In the genomic region with DNA sequence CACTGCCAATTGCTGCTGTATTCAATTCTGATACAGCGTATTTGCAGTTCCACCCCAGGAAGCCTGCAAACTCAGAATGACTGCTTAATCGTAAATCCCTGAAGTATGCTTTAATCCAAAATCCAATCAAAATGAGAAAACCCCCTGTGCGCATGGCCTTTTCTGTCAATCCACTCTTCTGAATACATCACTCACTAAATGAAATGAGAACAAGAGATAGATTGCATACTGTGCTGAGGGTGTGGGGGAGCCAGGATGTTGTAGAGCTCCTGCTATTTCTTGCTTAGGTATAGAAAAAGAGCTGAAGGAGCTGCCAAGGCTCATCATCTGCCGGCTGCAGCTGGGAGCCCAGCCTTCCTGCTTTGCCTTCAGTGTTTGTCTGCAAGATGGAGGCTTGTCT, we compare ENCODE assay signal across 22 mouse cellular contexts. TPM values are rescaled to one million over a fixed set of nuclear protein-coding genes. Genes with fewer than 3 reads are reported as not detected.
DNase-seq lines count a peak whose midpoint lies in the region; ATAC-seq and TF ChIP-seq lines count a peak whose summit lies in the region.
"Had no signal": no experiment of that assay in that cellular context is flagged by ENCODE, and none has a peak within 500 bp of the region (broad histone marks: within the 10 kb centered on the region; RNA-seq: fewer than 3 reads in every experiment).

No protein-coding gene starts in this region.

- H3K4me2 ChIP-seq in forebrain, embryonic 16.5 days (ENCODE audit: low read length), result peak overlapping the region; percentile 28; the same call in 1 of the 2 replicates
- no peak overlapping the region for H3K4me2 ChIP-seq in hindbrain, postnatal 0 days (ENCODE audit: low read depth, low read length)
- H3K4me2 ChIP-seq in neural tube, embryonic 15.5 days, result no peak overlapping the region
- H3K4me2 ChIP-seq: limb, embryonic 12.5 days; stomach, embryonic 15.5 days had no signal

- 14% methylated on average over 4 of the region's 4 CpGs for WGBS in forebrain, embryonic 16.5 days
- 38% methylated on average over 4 of the region's 4 CpGs for WGBS in hindbrain, postnatal 0 days
- WGBS in neural tube, embryonic 15.5 days, result 56% methylated on average over 4 of the region's 4 CpGs

- intact Hi-C loops in left cerebral cortex, postnatal 25 days (cut with DNase I), result no loop called here
- intact Hi-C loops in left cerebral cortex, postnatal 4 days (cut with DNase I), result no loop called here

- ATAC-seq in forebrain, embryonic 16.5 days, result peak; percentile 63; the same call in 1 of the 2 replicates
- ATAC-seq in hindbrain, postnatal 0 days, result peak; percentile 47
- 0 out of 2 replicates have a peak, but pooled peaks have one; percentile 41 for ATAC-seq in neural tube, embryonic 15.5 days (ENCODE audit: low FRiP score)
- ATAC-seq: CD4-positive, CD25-positive, alpha-beta regulatory T cell, adult 4 months had no signal

- H3K27ac ChIP-seq in forebrain, embryonic 16.5 days (ENCODE audit: low read length), result 0 out of 2 replicates have a peak overlapping the region, but pooled peaks have one; percentile 11
- peak overlapping the region; percentile 36; the same call in 1 of the 2 replicates for H3K27ac ChIP-seq in hindbrain, postnatal 0 days
- H3K27ac ChIP-seq in neural tube, embryonic 15.5 days (replicated peaks), result no peak overlapping the region
- H3K27ac ChIP-seq: limb, embryonic 12.5 days; liver, embryonic 14.5 days; stomach, embryonic 15.5 days had no signal

- H3K4me1 ChIP-seq in forebrain, embryonic 16.5 days (replicated peaks; ENCODE audit: control insufficient read depth, insufficient read depth, low read length), result 0 out of 2 replicates have a peak, but pooled peaks cover 4% of the 10 kb centered on the region
- no peaks in the 10 kb centered on the region for H3K4me1 ChIP-seq in hindbrain, postnatal 0 days (ENCODE audit: insufficient read depth, low read length)
- H3K4me1 ChIP-seq in neural tube, embryonic 15.5 days, result peaks cover 11% of the 10 kb centered on the region
- H3K4me1 ChIP-seq: limb, embryonic 12.5 days; megakaryocyte, embryonic 14.5 days; stomach, embryonic 15.5 days had no signal

- H3K9ac ChIP-seq in forebrain, embryonic 16.5 days (replicated peaks; ENCODE audit: low read depth, low read length), result 0 out of 2 replicates have a peak overlapping the region, but pooled peaks have one; percentile 7
- no peak overlapping the region for H3K9ac ChIP-seq in hindbrain, postnatal 0 days (replicated peaks; ENCODE audit: low read length)
- H3K9ac ChIP-seq in neural tube, embryonic 15.5 days (replicated peaks), result no peak overlapping the region
- H3K9ac ChIP-seq: limb, embryonic 12.5 days; liver, embryonic 14.5 days; stomach, embryonic 15.5 days had no signal

- DNase-seq in left cerebral cortex, postnatal 25 days (ENCODE audit: low spot score in 2 of 2), result peak; percentile 6 to 18
- no peak for DNase-seq in left cerebral cortex, postnatal 4 days
- DNase-seq in hindbrain, postnatal 0 days (ENCODE audit: low spot score), result peak; percentile 47
- DNase-seq in heart, postnatal 4 days, result no peak
- DNase-seq in T-cell, adult 2 months (ENCODE audit: low spot score), result no peak
- DNase-seq: adrenal gland, adult 8-10 months; cerebellum, adult 2 months; gastrocnemius, postnatal 25 days; kidney, adult 9 months; lung, postnatal 10 days; spleen, adult 18-20 months; thymus, postnatal 25 days had no signal

- H3K9me3 ChIP-seq in forebrain, embryonic 16.5 days (ENCODE audit: control insufficient read depth, low read length), result no peaks in the 10 kb centered on the region
- H3K9me3 ChIP-seq in hindbrain, postnatal 0 days (ENCODE audit: low read length), result no peaks in the 10 kb centered on the region
- H3K9me3 ChIP-seq in neural tube, embryonic 15.5 days (replicated peaks), result no peaks in the 10 kb centered on the region
- H3K9me3 ChIP-seq: limb, embryonic 12.5 days; stomach, embryonic 15.5 days had no signal

- TF ChIP-seq CTCF in hindbrain, postnatal 0 days (IDR thresholded peaks at IDR 0.05; ENCODE audit: low read depth), result no peak

- H3K27me3 ChIP-seq in forebrain, embryonic 16.5 days (replicated peaks; ENCODE audit: control insufficient read depth, insufficient read depth, low read length), result no peaks in the 10 kb centered on the region
- H3K27me3 ChIP-seq in hindbrain, postnatal 0 days (ENCODE audit: insufficient read depth, low read length), result no peaks in the 10 kb centered on the region
- no peaks in the 10 kb centered on the region for H3K27me3 ChIP-seq in neural tube, embryonic 15.5 days (replicated peaks)
- H3K27me3 ChIP-seq: limb, embryonic 12.5 days; megakaryocyte, embryonic 14.5 days; stomach, embryonic 15.5 days had no signal

- no peak overlapping the region for H3K4me3 ChIP-seq in forebrain, embryonic 16.5 days (replicated peaks; ENCODE audit: low read length)
- no peak overlapping the region for H3K4me3 ChIP-seq in hindbrain, postnatal 0 days (ENCODE audit: low read length)
- H3K4me3 ChIP-seq in neural tube, embryonic 15.5 days (replicated peaks), result no peak overlapping the region
- H3K4me3 ChIP-seq: limb, embryonic 12.5 days; stomach, embryonic 15.5 days had no signal

- H3K36me3 ChIP-seq in forebrain, embryonic 16.5 days (ENCODE audit: control insufficient read depth, insufficient read depth), result no peaks in the 10 kb centered on the region
- H3K36me3 ChIP-seq in hindbrain, postnatal 0 days (ENCODE audit: insufficient read depth, low read length), result no peaks in the 10 kb centered on the region
- H3K36me3 ChIP-seq in neural tube, embryonic 15.5 days, result no peaks in the 10 kb centered on the region
- H3K36me3 ChIP-seq: limb, embryonic 12.5 days; stomach, embryonic 15.5 days had no signal

RNA-seq across cellular contexts. Expression of a gene that starts 46.5 kb away (rescaled TPM):
- under 1 TPM in 1 of 2 experiments, not detected in 1; 0.11 TPM for total RNA-seq in left cerebral cortex, postnatal 25 days (2021)
- total RNA-seq in left cerebral cortex, postnatal 4 days (2021), result under 1 TPM; 0.24 to 0.30 TPM
- polyA plus RNA-seq in forebrain, embryonic 16.5 days (2015; fragmentation: Nextera tagmentation; extraction: Ambion mirVana), result not detected in 2 replicates
- 0.40 and 1.2 TPM in 2 replicates for total RNA-seq in hindbrain, postnatal 0 days (2014; rRNA removed)
- 0.24 and 0.34 TPM in 2 replicates for polyA plus RNA-seq in hindbrain, postnatal 0 days (2015; fragmentation: Nextera tagmentation; extraction: Ambion mirVana)
- 0.46 and 0.51 TPM in 2 replicates for polyA plus RNA-seq in neural tube, embryonic 15.5 days (2015; fragmentation: Nextera tagmentation; extraction: Ambion mirVana)
- total RNA-seq in heart, postnatal 4 days (2021), result not detected
- total RNA-seq: gastrocnemius, postnatal 25 days; MEL had no signal
- polyA plus RNA-seq: CD4-positive, CD25-positive, alpha-beta regulatory T cell, adult 4 months; embryonic facial prominence, embryonic 14.5 days; heart, embryonic 14.5 days; limb, embryonic 12.5 days; liver, embryonic 14.5 days; stomach, embryonic 15.5 days had no signal

Comparison
In these comparisons a context has a peak if more than half of its experiments do, and no peak if none do; other contexts are left out.
1. DNase-seq: peak in left cerebral cortex, postnatal 25 days (2 of 2) and hindbrain, postnatal 0 days (single experiment); none in left cerebral cortex, postnatal 4 days (single experiment), heart, postnatal 4 days (single experiment) and T-cell, adult 2 months (single experiment).
2. Peak in every context shown above with its lines, with median percentiles within 50 percentile points of each other: ATAC-seq.